Mouse (Mus musculus) v-Abl transformed pro-B cells (cell line): Measurements from ENCODE around the gene Pdhb.

Source experiments
- in situ Hi-C, 2 experiments: fragments of 400-800 bp; cut with MboI; formaldehyde crosslinking; loops; one replicate each; pipeline ENCODE4 v1.15.1; 2025; ENCODE audit not compliant: unreplicated experiment in 2 of 2

Pdhb gene

DNA sequence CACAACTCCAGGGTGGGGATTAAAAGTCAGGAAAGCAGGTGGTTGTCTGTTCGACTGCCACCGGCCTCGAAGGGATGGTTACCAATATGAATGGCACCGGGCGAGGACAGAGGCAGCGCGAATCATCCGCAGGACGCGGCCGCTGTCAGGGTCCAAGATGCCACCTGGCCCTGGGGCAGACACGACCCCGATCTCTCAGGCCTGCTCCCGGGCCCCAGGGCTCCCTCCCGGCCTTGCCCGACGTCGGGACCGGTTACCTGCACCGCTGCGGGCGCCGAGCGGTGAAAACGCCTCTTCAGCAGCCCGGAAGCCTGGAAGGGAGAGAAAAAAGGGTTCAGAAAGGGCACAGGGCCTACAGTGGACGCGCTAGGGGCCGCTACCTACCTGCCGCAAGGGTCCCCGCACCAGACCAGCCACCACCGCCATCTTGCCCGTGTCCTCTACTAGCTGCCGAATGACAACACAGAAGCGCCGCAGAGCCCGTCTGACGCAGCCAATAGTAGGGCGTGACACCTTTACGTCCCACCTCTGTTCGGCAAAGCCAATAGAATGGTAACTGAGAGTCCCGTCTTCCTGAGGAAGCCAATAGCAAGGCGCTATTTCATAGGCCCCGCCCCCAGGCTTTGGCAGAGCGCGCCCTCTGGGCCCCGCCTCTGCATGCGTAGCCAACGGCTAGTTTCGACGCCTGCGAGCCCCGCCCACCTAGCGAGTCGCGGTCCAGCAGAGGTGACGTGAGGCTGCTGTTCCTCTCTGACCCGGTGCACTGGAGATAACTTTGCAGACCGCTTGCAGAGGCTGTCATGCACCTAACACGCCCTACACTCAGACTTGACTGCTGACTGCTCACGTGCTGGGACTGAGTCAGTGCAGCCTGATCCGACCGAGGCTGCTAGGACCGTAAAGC lies at the start of gene Pdhb:
TSS of gene Pdhb (minus strand) at position 519 of the 904 bp plus-strand sequence.
- in situ Hi-C loops: loop anchor here (5.0 to 10.0 kb wide), 5 partner anchors 40 to 208 kb away; partner anchors contain the start of gene Kctd6 (in 1 of the 2)

DNA sequence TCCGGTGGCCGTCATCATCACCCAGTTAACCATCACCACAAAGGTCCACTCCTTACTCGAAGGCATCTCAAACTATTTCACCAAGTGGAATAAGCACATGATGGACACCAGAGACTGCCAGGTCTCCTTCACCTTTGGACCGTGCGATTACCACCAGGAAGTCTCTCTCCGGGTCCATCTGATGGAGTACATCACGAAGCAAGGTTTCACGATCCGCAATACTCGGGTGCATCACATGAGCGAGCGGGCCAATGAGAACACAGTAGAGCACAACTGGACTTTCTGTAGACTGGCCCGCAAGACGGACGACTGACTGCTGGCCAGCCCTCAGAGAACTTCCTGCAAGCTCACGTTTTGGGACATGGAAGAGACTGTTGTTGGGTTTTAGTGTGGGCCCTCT lies 49.7 kb upstream of the Pdhb start:
- in situ Hi-C loops: no loop called here

DNA sequence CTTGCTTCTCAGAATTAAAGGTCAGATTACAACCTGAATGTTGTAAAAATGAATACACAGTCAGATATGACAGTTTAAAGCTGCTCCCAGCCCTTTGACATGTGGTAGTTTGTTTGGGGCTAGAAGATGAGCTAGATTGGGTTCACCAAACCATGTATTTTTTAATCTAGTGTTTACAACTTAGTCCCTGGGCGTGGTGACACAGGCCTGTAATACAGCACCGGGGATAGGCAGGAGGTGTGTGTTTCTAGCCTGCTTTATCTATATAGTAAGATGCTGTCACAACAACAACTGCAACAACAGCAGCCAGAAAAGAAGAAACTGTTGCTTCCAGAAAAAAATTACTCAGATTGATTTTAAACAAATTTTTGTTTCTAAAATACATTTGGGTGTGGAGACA lies 48.1 kb upstream of the Pdhb start:
- in situ Hi-C loops: no loop called here

DNA sequence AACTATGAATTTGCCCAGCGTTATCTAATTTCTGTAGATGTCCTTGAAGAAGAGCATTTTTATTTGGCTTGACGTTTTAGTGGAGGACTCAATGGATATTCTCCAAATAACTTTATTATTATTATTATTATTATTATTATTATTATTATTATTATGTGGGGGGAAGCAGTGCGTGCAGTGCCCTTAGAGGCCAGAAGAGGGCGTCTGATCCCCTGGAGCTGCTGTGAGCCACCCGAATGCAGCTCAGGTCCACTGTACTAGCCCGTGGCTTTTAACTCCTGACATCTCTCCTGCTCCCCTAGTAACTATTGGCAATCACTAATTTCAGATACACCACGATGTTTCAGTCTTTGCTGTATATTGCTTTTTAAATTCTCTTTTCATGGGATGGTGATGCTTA lies 47.5 kb upstream of the Pdhb start:
- in situ Hi-C loops: no loop called here

DNA sequence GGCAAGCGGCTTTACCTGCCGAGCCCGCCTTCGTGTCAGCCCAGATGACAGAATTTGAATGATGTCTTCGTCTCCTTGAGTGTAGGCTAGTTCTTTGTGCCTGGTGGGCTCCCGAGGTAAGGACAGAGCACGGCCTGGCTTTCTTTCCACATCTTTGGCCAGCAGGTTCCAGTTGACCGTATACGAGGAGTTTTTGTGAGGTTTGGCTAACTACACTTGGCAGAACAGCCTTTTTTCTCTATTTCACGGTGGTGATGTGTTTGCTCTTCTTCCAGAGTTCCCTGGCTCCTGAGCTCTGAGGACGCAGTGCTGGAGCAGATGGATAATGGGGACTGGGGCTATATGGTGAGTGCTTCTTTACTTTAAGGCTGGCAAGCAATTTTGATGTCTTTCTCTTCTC lies 47.1 kb upstream of the Pdhb start:
- in situ Hi-C loops: no loop called here

DNA sequence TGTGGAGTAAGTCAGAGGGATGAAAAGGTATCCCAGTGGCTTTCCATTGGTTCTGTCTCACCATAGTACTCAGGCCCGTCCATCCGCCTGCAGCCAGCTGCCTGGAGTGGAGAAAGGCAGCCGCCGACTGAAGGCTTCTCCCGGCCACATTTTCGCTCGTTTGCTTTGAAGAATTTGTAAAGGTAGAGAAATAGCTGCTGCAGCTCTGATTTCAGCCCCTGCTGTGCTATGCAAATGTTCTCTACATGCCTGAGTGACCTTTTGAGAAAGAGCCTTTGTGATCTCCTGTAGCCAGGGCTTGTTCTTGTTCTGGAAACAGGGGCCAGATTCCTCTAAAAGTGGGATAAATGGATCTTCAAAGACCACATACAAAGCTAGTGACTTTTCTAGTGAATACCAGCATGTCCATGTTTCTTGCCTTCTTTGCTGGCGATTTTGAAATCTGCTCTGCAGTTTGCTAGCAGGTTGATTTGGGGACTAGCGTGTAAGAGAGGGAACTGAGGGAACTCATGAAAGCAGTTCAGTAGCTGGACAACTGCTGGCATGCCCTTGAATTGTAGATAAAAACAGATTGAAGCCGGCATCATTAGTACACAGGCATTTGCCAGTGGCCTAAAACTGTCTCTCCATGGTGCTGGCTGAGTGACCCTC lies 46.0 kb upstream of the Pdhb start:
- in situ Hi-C loops: no loop called here

DNA sequence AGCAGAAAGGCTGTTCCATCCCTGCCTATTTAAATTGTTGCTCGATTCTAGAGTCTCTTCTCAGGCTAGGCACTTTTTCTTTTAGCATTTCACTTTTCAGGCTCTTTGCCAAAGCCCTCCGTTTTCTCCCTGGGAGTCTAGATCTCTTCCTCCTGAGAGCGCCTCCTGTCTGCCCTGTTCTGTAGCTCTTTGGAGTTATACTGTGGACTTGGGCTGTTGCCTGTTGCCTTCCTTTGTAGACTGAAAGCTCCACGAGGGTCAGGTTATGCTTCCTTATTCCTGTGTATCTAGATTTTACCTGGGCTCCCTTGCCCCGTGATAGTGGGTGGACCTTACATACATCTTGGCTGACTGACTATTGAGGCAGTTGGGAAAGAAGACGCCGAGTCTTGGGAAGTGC lies 45.4 kb upstream of the Pdhb start:
- in situ Hi-C loops: no loop called here

DNA sequence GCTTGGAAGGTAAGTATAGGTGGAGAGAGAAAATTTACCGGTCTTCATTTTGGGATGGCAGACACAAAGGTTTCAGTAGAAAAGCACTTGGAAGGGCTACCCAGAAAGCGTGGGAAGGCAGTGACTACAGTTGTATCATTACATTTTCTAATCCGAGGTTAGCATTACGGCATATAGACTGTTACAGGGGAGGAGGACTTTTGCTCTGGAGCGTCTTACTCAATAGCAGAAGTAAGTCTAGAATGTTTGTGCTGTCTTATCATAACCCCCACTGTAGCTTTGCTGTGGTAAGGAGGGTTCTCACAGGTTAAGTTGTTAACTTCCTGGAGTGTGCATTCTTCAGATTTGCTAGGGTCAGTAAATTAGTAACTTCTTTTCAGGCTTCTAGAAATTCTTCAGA lies 43.3 kb upstream of the Pdhb start:
- in situ Hi-C loops: no loop called here

DNA sequence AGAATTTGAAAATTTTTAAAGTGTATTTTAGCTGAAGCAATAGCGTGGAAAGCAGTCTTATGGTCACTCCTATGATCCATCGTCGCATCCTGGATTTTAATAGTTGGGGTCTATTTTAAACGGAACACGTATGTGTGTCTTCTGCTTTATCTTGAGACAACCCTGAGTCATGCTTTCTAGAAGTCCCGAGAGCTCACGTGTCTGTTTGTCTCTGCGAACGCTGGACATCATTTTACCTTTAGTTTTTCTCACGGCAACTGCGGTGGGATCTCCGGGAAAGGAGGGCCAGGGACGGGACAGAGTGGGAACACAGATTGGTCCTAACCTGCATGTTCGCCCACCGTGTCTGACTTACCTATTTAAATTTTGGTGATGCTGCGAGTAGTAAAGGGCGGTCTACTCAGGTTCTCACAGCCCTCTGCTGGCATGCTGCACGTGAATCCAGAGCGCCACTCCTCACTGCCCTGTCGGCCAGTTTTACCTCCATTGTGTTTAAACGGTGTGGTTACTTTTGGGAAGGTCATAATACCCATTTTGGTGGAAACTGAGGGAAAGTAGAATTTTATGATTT lies 42.5 kb upstream of the Pdhb start:
- in situ Hi-C loops: no loop called here

DNA sequence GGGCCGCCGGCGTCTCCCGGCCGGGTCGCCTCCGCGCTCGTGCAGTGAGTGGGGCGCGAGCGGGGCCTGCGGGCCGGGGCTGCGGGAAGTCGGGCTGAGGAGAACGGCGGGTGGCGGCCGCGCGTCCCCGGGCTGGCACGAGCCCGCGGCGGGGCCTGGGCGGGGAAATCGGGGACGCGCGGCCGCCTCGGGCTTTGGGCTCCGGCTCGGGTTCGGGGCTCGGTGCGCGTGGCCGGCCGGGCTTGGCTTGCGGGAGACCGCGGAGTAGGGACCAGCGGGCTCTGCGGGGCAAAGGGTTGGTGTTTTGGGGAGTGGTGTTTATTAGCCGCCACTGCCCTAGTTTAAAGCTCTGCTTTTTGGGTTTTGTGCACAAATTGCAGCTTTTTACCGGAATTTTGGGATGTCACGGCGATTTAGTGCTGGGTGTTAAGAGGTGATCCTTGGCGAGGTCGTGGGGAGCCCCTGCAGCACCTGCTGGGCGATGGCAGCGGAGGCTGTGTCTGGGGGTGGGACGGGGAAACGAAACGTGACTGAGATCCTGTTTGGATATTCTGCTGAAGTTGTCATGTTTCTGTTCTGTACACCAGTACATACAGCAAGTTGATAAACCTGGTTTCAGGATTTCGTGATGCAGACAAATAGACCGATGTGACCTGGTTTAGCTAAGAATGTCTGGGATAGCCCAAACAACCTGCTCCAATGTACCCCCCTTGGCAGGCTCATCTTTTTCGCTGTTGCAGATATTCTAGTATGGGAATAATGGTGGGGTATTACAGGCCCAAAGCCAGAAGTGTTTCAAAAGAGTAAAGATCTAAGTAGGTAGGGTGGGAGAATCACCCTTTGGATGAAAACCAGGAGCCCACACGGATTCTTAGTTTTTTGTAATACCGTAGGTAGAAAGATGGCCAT lies 41.7 kb upstream of the Pdhb start:
- in situ Hi-C loops: loop anchor here (5.0 kb wide), 2 partner anchors 37 to 42 kb away; partner anchors contain the start of gene Pdhb (in 1 of the 2)

DNA sequence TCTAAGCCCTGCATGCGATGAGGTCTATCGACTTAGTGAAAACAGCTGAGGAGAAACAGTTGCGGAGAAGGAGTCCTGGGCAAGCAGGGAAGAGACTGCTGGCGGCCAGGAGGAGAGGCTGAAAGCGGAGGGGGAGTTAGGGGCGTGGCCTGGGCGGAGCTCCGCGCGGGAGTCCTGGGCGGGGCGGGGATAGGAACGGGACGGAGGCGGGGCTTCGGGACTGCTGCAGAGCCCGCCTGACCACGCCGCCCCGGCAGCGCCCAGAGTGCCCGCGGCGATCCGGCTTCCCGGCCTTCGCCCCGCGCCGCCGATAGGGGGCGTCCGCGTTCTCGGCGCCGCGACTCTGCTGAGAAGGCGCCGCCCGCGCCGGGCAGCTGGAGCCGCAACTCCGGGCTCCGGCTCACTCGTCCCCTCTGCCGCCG lies 41.0 kb upstream of the Pdhb start, which contains the start of gene Kctd6:
TSS of gene Kctd6 (plus strand) at position 338 of the 422 bp plus-strand sequence.
- in situ Hi-C loops: loop anchor here (5.0 kb wide), 2 partner anchors 37 to 42 kb away; partner anchors contain the start of gene Pdhb (in 1 of the 2)

DNA sequence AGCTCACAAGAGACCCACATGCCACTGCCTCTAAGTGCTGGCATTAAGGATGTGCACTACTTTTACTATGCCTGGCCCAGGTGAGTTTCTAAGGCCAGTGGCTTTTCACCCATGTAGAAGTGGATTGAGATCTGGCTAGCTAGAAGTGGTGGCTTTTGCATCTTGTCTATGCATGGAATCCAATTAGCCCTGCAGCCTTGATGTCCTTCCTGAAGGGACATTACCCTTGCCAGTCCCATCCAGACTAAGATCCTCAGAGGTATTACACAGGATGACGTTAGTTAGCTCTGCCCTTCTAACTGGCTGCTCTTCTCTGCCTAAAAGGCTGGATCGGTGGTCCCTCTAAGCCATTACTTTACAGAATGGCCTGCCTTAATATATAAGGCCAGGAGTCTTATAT lies 40.2 kb upstream of the Pdhb start:
- in situ Hi-C loops: loop anchor here (5.0 kb wide), 2 partner anchors 36 to 41 kb away; partner anchors contain the start of gene Pdhb (in 1 of the 2)

DNA sequence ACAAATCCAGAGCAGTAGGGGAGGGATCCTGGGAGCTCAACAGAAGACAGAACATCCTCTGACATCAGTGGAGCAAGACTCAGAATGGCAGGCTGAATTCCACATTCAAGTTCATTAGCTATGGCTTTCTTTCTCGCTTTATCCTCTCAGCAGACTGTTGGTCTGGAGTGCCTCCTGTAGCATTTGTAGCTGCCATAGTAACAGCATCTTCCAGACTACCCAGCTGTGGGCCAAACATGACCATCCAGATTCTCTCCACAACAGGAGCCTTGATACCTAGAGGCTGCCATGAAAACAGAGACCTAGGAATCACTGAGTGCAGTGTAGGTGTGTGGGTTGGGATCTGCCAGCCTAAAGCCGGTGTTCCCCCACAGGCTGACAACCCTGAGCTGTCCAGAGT lies 37.1 kb upstream of the Pdhb start:
- in situ Hi-C loops: loop anchor here (5.0 kb wide), 2 partner anchors 33 to 38 kb away; partner anchors contain the start of gene Pdhb (in 1 of the 2)

DNA sequence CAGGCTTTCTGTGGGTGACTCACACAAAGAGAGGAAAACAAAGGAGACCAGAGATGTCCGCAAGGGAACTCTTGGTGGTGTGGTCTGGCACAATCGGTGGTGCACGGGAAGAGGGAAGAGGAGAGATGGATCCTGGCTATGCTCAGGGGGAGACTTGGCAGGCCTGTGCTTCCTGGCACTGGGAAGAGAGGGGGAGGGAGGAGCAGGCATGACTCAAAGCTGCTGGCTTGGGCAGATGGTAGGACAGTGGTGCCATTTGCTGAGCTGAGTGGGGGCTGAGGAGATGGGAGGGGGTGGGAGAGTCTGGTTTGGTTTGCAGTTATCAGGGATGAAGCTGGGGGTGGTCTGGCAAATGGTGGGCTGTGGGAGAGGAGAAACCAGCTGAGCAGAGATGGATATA lies 36.1 kb upstream of the Pdhb start:
- in situ Hi-C loops: no loop called here

DNA sequence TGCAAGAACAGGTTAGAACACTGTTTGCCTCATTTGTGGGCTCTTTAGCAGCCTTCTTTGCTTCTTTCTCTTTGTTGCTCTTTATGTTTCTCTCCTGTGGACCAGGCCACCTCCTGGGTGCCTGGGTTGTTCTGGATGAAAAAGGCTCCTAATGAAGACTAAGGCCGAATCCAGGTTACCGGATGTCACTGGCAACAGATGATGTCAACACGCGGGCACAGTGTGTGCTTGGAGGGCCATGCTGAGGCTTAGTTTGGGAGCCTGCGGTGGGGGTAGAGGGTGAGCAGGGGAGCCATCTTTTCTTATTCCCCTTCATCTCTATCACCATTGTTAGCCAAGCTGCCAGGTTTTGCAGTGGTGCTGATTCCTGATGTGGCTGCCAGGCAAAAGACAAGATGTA lies 34.7 kb upstream of the Pdhb start:
- in situ Hi-C loops: no loop called here

DNA sequence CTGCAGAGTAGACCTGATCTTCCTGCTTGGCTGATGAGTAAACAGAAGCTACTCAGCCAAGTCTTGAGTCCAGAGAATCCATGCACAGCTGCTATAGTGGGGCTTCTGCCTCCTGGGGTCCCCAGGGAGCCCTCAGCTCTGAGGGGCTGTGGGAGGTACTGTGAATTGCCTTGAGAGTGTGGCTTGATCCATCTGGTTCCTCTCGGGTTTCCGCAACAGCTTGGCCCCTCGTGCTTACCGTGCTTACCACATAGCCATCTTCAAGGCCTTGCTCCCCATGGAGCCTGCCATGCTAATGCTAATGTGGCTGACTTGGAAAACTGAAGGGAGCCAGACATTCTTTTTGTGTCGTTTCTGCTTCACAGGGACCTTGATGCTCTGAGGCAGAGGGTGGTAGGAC lies 34.3 kb upstream of the Pdhb start:
- in situ Hi-C loops: no loop called here

DNA sequence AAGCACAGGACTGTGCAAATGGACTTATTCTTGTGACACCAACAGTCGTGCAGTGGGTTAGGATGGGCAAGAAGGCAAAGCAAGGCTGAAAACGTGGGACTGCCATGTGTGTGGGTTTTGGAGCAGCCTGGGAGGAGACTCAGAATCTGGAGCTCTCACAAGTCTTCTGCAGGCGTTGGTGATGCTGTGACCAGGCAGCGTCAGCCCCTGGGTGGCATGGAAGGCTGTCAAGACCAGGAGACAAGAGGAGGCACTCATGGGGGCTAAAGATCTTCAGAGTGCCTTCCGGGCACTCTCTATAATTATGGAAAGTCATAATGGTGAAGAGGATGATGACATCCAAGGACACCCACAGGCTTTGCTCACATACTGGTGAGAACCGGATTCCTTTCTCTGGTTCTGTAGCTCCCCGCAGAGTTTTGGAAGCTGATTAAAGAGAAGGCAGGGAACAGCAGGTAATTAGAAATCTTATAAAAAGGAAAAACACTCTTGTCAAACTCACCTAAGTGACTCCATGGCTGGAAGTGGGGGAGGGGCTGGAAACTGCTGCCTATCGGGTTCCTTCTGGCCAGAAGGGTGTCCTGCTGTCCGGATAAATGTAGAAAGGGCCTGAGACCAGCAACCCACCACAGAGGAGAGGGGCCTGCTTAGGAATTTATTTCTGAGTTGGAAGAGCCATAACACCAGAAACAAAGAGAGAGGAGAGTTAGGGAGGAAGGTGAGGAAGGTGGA lies 33.5 kb upstream of the Pdhb start:
- in situ Hi-C loops: no loop called here

DNA sequence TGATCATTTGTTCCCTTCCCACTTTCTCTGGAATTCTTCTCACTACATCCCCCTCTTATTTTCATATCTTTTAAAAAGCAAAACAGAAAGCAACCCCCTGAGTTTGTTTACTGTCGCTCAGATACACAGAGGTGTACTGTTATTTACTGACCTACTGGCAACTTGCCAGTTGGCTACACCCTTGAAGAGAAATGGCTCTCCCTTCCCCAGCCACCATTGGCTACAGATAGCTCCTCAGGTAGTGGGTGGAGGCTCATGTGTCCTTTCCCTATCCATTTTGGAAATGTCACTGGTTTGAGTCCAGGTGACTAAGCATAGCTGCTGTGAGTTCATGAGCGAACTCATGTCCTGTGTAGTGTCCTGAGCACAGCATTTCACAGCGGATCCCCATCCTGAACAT lies 28.9 kb upstream of the Pdhb start:
- in situ Hi-C loops: no loop called here

DNA sequence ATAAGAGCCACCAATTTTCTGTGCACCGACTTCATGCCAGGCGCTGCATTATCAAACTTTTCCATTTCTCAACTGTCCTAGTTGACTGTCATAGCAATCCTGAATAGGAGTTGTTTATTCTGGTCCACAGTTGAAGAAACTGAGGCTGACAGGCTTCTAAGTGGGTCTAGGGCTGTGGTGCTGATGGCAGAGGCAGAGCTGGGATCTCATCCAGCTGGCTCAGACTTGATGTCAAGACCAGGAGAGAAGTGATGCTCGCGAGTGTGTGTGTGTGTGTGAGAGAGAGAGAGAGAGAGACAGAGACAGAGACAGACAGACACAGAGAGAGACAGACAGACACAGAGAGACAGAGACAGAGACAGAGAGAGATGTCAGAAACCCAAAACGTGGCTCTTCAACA lies 27.9 kb upstream of the Pdhb start:
- in situ Hi-C loops: no loop called here

DNA sequence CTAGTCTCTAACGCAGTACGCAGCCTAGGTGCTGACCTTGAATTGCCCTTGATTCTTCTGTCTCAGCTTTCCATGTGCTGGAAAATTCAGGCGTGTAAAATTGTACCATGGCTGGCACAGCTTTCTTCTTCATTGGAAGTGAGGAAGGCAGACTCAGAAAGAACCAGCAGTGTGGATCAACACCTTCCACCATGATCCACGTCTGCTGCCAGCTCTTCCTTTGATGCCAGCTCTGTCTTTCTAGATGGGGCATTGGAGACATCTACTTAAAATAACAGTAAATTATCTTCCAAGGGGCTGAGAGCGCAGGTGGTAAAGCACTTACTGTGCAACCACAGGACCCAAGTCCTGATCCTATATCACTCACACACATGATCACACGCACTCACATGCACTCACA lies 19.9 kb upstream of the Pdhb start:
- in situ Hi-C loops: no loop called here
